Mouse (Mus musculus): Measurements from ENCODE around the gene Pdzd2.

Pdzd2 gene

DNA sequence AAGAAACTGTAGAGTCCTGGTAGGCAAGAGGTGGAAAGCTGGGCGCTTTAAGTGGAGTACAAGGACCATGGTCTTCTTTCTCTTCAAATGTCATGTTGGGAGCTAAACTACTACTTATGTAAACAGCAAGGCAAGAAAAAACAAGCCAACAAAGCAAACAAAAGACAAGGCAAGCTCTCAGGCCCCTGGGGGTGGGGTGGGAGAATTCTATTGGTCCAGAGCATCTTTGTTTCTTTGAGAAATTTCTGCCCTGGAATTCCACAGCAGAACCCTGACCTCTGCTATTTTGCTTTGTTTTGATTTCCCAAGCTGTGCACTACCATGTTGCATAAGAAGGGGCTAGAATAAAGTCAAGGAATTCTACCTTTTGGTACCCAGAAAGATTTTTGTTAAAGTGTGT lies 307.4 kb downstream of the Pdzd2 start:
- DNase-seq (ENCODE audit: low spot score in 2 of 2) = peak in 1 of 2 experiments; percentile 53

DNA sequence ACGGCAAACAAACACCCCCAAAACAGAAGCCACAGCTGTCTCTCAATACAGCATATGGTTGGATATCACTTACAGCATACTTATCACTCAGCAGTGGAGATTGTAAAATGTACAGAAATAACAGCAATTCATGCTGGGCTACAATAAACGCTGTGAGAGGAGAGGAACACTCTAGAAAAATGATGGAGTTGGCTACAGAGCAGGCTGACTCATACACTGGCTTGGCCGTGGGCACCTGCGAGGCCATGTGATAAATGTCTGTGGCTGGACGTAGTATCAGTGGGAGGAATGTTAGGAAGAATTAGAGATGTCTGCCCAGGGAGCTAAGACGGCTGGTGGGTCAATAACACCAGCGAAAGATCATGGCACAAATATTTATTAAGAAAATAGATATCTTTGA lies 308.0 kb downstream of the Pdzd2 start:
- DNase-seq (ENCODE audit: low spot score in 2 of 2) = peak in 1 of 2 experiments; percentile 46

DNA sequence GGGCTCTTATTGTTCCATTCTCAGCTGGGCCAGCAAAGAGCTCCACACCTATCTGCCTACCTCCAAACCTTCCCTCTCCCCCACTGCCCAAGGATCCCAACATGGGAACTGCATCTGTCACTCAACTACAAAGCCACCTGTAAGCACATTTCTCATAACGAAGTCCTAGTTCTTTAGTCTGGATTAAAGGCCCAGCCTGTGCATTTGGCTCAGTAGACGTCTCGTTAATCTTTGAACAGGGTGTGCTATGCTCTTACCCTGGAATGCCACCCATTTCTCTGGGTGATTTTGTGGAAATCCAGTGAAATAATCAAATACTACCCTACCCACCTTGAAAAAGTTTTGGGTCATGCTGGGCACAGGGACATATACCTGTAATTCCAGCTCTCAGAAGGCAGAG lies 308.5 kb downstream of the Pdzd2 start:
- DNase-seq (ENCODE audit: low spot score in 2 of 2) = no peak

GRCm38 (mm10) chr15:12430670-12431069 lies 309.1 kb downstream of the Pdzd2 start:
- DNase-seq (ENCODE audit: low spot score in 2 of 2) = no peak

GRCm38 (mm10) chr15:12429572-12430431 lies 309.9 kb downstream of the Pdzd2 start:
- no peak for DNase-seq (ENCODE audit: low spot score in 2 of 2)

DNA sequence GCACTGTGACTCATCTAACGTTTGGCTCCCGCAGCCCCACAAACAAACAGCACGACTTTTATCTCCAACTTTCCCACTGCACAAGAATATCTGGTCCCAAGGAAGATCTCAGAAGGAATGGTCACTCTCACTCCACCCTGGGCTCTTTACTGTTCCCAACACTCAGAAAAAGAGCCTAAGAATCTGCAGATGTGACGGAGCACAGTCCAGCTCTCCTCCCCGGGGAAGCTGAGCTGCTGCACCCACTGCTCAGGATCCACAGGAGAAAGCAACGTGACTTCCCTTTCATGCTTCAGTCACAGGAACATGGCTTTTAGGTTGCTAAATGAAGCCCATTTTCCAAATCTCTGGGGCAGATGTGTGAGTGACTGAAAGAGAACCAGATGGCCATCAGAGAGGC lies 311.9 kb downstream of the Pdzd2 start:
- no peak for DNase-seq (ENCODE audit: low spot score in 2 of 2)

DNA sequence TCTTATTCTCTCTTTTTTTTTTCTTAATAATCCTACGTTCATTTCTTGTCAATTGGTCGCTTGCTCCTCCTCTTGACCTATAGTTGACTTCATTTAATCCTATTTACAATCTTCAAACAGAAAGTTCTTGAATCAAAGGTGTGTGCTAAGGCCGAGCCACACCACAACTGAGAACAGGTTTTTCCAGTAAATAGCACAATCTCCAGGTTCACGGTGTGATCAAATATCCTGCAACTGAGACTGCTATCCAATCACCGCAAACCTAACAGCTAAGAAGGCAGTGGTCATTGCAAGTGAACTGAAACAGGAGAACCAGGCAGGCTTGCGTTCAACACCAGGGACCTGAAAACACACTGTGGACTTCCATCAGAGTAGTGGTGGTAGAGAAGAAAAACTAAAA lies 313.4 kb downstream of the Pdzd2 start:
- no peak for DNase-seq (ENCODE audit: low spot score in 2 of 2)

GRCm38 (mm10) chr15:12425049-12425627 lies 314.6 kb downstream of the Pdzd2 start:
- DNase-seq (ENCODE audit: low spot score in 2 of 2) = no peak

DNA sequence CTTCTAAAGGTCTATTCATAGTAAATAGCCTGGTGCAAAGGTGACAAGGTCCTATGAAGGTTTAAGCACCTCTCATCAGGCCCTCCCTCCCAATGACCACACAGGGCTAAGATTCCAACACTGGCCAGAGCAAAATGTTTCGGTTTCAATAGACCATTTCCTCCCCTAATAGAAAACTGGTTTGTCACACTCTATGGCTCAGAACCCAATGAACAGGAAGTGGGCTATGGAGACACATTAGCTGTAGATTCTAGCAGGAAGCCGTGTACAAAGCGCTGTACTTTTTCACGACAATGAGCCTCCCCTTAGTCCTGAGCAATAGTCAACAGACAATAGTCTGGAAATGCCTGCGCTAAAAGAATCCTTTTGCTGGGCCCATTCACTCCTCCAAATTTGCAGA lies 315.5 kb downstream of the Pdzd2 start:
- no peak for DNase-seq (ENCODE audit: low spot score in 2 of 2)

GRCm38 (mm10) chr15:12420915-12421314 lies 318.8 kb downstream of the Pdzd2 start:
- no peak for DNase-seq (ENCODE audit: low spot score in 2 of 2)

- DNase-seq (ENCODE audit: low spot score in 2 of 2) = no peak
Measured at GRCm38 (mm10) chr15:12420376-12420775, 319.3 kb downstream of the Pdzd2 start.

- DNase-seq (ENCODE audit: low spot score in 2 of 2) = no peak
Measured at GRCm38 (mm10) chr15:12419446-12419845, 320.3 kb downstream of the Pdzd2 start.

- DNase-seq (ENCODE audit: low spot score in 2 of 2) = no peak
Measured at GRCm38 (mm10) chr15:12415536-12416200, 324.1 kb downstream of the Pdzd2 start.

GRCm38 (mm10) chr15:12414696-12415095 lies 325.0 kb downstream of the Pdzd2 start:
- DNase-seq (ENCODE audit: low spot score in 2 of 2) = peak in 1 of 2 experiments; percentile 34

DNA sequence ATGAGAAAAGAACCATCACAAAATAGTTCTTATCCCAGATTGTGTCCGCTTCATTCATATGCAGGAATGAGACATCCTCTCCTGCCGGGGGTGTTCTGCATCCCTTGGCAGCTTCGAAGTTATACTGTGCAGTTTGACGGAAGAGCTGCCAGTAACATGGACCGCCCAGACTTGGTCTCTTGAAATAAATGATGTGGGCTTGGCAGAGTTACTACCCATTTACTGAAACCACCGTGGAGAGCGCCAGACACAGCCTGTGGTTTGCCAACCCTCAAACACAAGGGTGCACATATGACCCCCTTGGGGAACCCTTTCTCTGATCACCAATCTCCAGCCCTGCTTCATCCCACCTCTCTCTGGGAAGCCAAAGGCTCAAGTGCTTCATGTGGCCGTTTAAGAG lies 331.5 kb downstream of the Pdzd2 start:
- DNase-seq (ENCODE audit: low spot score in 2 of 2) = no peak

DNA sequence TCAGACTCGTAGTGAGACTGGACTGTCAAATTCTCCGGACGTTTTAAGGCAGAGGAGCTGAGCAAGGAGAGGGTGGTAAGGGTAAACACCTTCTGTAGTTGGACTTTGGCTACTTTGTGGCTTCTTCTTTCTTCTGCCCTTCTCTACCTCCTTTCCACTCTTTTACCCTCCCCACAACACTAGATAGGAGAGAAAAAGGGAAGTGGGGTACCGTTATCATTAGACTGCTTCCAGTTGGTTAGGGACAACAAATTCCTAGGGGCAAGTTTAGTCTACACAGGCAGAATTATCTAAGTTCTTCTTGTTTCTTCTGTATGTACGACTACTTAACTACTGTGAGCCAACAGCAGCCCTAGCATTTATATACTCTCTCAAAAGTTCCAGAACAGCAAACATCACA lies 334.1 kb downstream of the Pdzd2 start:
- no peak for DNase-seq (ENCODE audit: low spot score in 2 of 2)

GRCm38 (mm10) chr15:12397032-12397431 lies 342.7 kb downstream of the Pdzd2 start:
- DNase-seq (ENCODE audit: low spot score in 2 of 2) = no peak

DNA sequence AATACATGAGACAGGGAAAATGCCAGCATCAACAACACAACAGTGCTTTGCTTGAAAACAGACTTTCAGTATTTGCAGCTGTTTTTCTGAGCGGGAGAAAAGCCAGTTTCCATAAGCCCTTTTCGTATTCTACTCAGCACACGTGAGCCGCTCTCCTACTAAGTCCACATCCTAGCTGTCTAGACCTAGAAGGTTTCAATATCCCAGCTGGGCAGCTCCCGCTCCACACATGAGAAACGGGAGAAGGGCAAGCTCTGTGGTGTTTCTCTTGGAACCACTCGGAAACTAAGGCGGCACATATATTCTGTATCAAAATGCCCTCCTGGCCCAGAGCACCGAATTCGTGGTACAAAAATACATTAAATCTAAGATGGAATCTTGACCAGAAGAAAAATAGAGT lies 345.0 kb downstream of the Pdzd2 start:
- no peak for DNase-seq (ENCODE audit: low spot score in 2 of 2)

- DNase-seq (ENCODE audit: low spot score in 2 of 2) = no peak
Measured at GRCm38 (mm10) chr15:12388726-12389489, 350.8 kb downstream of the Pdzd2 start.

DNA sequence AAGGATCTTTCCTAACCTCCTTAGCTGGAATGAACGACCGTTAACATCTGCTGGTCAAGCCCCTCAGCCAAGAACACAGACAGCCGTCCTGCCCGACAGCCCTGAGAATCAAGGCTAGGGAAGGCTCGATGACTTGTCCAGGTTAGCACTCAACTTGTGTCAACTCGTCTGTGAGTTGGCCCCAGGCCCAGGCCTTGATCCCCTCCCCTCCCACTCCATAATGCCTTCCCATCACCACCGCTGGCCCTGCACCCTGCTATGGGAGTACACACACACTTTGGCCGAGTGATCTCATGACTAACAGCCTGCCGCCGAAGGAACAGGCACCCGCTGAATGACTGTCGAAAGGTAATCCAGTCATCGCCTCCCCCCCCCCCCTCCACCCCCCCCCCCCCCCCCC lies 355.0 kb downstream of the Pdzd2 start:
- peak in 1 of 2 experiments; percentile 56 for DNase-seq (ENCODE audit: low spot score in 2 of 2)

- peak in 1 of 2 experiments; percentile 51 for DNase-seq (ENCODE audit: low spot score in 2 of 2)
Measured at GRCm38 (mm10) chr15:12380548-12380947, 359.2 kb downstream of the Pdzd2 start.

GRCm38 (mm10) chr15:12380057-12380456 lies 359.7 kb downstream of the Pdzd2 start:
- DNase-seq (ENCODE audit: low spot score in 2 of 2) = no peak

All from urinary bladder, postnatal 36 days (tissue).